Comparison of ENCODE assay signal across 8 mouse cellular contexts in the genomic region with DNA sequence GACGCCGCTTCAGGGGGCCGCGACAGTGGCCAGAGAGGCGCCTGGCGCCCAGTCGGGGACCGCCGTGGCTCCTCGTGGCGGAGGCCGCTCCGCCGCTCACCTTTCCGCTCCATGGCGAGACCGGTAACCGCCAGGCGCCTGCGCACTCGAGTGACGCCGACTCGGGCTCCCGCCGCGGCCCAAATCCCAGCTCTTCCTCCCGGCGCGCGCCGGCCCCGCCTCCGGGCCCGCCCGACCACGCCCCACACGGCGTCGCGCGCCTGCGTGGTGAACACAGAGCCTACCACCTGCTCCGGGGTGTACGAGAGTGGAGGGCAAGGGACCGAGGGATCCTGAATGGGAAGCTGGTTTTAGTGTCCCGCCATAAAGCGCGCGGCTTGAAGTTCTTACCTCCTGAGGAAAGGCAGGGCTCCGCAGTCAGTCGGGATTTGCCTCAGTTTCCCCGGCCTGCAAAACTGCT. TPM values are rescaled to one million over a fixed set of nuclear protein-coding genes. Genes with fewer than 3 reads are reported as not detected.
A peak's percentile ranks its signal among the peaks of the same experiment; 100 is the strongest.
DNase-seq lines count a peak whose midpoint lies in the region; ATAC-seq and TF ChIP-seq lines count a peak whose summit lies in the region.

Gene Srpk1, minus strand, starts transcription at position 410 of the 460 bp plus-strand sequence.

- H3K4me3 ChIP-seq in heart, embryonic 11.5 days (ENCODE audit: low read depth, low read length): peak within 1 kb of the TSS; percentile 80
- H3K4me3 ChIP-seq in kidney, embryonic 16.5 days (ENCODE audit: low read length): peak within 1 kb of the TSS; percentile 95
- peak within 1 kb of the TSS; percentile 93 for H3K4me3 ChIP-seq in liver, adult 2 months (ENCODE audit: insufficient read depth, low read depth, low read length)
- peak within 1 kb of the TSS; percentile 56 for H3K4me3 ChIP-seq in myocyte

- H3K79me2 ChIP-seq in liver, adult 2 months (ENCODE audit: control insufficient read depth, insufficient read depth, low read length): peaks cover 22% of the 10 kb centered on the region; the same call in 1 of the 2 replicates
- H3K79me2 ChIP-seq in myocyte (ENCODE audit: control insufficient read depth, insufficient read depth): peaks cover 46% of the 10 kb centered on the region

- peak; percentile 90 for ATAC-seq in erythroblast, adult 5-6 weeks (replicated peaks; ENCODE audit: low FRiP score, poor library complexity, severe bottlenecking)
- ATAC-seq in heart, embryonic 11.5 days (replicated peaks; ENCODE audit: insufficient number of reproducible peaks, low FRiP score, low TSS enrichment): peak; percentile 89
- peak; percentile 94 for ATAC-seq in kidney, embryonic 16.5 days (ENCODE audit: low FRiP score, low TSS enrichment)

- no peak for TF ChIP-seq CTCF in liver, adult 2 months (IDR thresholded peaks at IDR 0.05; ENCODE audit: low read depth, low read length)

- H3K9ac ChIP-seq in heart, embryonic 11.5 days (ENCODE audit: low read depth, low read length): peak within 1 kb of the TSS; percentile 87
- peak within 1 kb of the TSS; percentile 94 for H3K9ac ChIP-seq in kidney, embryonic 16.5 days (replicated peaks; ENCODE audit: low read length)
- peak within 1 kb of the TSS; percentile 91 for H3K9ac ChIP-seq in liver, adult 2 months (ENCODE audit: low read depth, low read length)

- no peaks in the 10 kb centered on the region for H3K27me3 ChIP-seq in heart, embryonic 11.5 days (ENCODE audit: control insufficient read depth, insufficient read depth, low read length)
- H3K27me3 ChIP-seq in kidney, embryonic 16.5 days (ENCODE audit: insufficient read depth, low read length): no peaks in the 10 kb centered on the region
- H3K27me3 ChIP-seq in liver, adult 2 months (ENCODE audit: control insufficient read depth, insufficient read depth, low read length): no peaks in the 10 kb centered on the region
- H3K27me3 ChIP-seq in myocyte (ENCODE audit: control insufficient read depth, insufficient read depth, insufficient read length): no peaks in the 10 kb centered on the region
- H3K27me3 ChIP-seq in splenic B cell, adult 2 months (ENCODE audit: control insufficient read depth, insufficient read depth, low read length, poor library complexity, severe bottlenecking): no peaks in the 10 kb centered on the region

- under 1% methylated on average over 42 of the region's 53 CpGs for WGBS in heart, embryonic 11.5 days (ENCODE audit: insufficient replicate concordance)
- WGBS in kidney, embryonic 16.5 days: under 1% methylated on average over 45 of the region's 53 CpGs
- WGBS in liver, adult 2 months: under 1% methylated on average over 53 of the region's 53 CpGs

- peaks cover 11% of the 10 kb centered on the region for H3K4me1 ChIP-seq in heart, embryonic 11.5 days (ENCODE audit: control insufficient read depth, insufficient read depth, low read length)
- H3K4me1 ChIP-seq in kidney, embryonic 16.5 days (ENCODE audit: insufficient read depth, low read length): peaks cover 13% of the 10 kb centered on the region
- H3K4me1 ChIP-seq in liver, adult 2 months (ENCODE audit: control insufficient read depth, insufficient read depth, low read length): no peaks in the 10 kb centered on the region; the same call in 1 of the 2 replicates

- peak within 1 kb of the TSS; percentile 84 for H3ac ChIP-seq in myocyte (ENCODE audit: control insufficient read depth, insufficient read length)

- DNase-seq in B cell, adult 2 months: peak; percentile 83 to 86
- DNase-seq in brain, adult 2 months (ENCODE audit: low read depth, low spot score): peak; percentile 94
- DNase-seq in liver, adult 2 months (ENCODE audit: extremely low read depth, low read depth, low spot score): peak; percentile 61
- peak; percentile 88 for DNase-seq in splenic B cell, adult 2 months (ENCODE audit: low read depth, low spot score)

- peak within 1 kb of the TSS; percentile 89 for H3K4me2 ChIP-seq in heart, embryonic 11.5 days
- H3K4me2 ChIP-seq in kidney, embryonic 16.5 days (replicated peaks; ENCODE audit: low read depth, low read length): peak within 1 kb of the TSS; percentile 77
- peak within 1 kb of the TSS; percentile 98 for H3K4me2 ChIP-seq in myocyte (ENCODE audit: low read depth)

- TF ChIP-seq POLR2A in liver, adult 2 months (IDR thresholded peaks at IDR 0.05; ENCODE audit: extremely low read depth, insufficient read depth, low read length): peak; percentile 53; the same call in 1 of the 2 replicates
- TF ChIP-seq POLR2A in myocyte (IDR thresholded peaks at IDR 0.05; ENCODE audit: insufficient read length, low read depth): peak; percentile 85

- H3K9me3 ChIP-seq in heart, embryonic 11.5 days (replicated peaks; ENCODE audit: control insufficient read depth, low read length): no peaks in the 10 kb centered on the region
- H3K9me3 ChIP-seq in kidney, embryonic 16.5 days (ENCODE audit: low read length): no peaks in the 10 kb centered on the region

- peaks cover 3% of the 10 kb centered on the region; the same call in 1 of the 2 replicates for H3K36me3 ChIP-seq in heart, embryonic 11.5 days (ENCODE audit: control insufficient read depth, insufficient read depth, low read length)
- peaks cover 12% of the 10 kb centered on the region for H3K36me3 ChIP-seq in kidney, embryonic 16.5 days (ENCODE audit: insufficient read depth, low read length)
- H3K36me3 ChIP-seq in liver, adult 2 months (ENCODE audit: control insufficient read depth, insufficient read depth, low read length): no peaks in the 10 kb centered on the region
- no peaks in the 10 kb centered on the region for H3K36me3 ChIP-seq in myocyte (ENCODE audit: control insufficient read depth, insufficient read depth)
- H3K36me3 ChIP-seq in splenic B cell, adult 2 months (ENCODE audit: control insufficient read depth, insufficient read depth, low read length, poor library complexity, severe bottlenecking): peaks cover 2% of the 10 kb centered on the region; the same call in 1 of the 2 replicates

- peak within 1 kb of the TSS; percentile 78 for H3K27ac ChIP-seq in heart, embryonic 11.5 days (ENCODE audit: low read depth, low read length)
- peak within 1 kb of the TSS; percentile 88 for H3K27ac ChIP-seq in kidney, embryonic 16.5 days (ENCODE audit: low read length)
- peak within 1 kb of the TSS; percentile 42 for H3K27ac ChIP-seq in liver, adult 2 months (replicated peaks; ENCODE audit: insufficient read depth, low read depth, low read length)

TF ChIP-seq in myocyte, 11 proteins besides CTCF, POLR2A, EP300 and RAD21:
- TF ChIP-seq CEBPB (IDR thresholded peaks at IDR 0.05; ENCODE audit: insufficient read depth, poor library complexity, severe bottlenecking) (no peak), POLR2AphosphoS2 (IDR thresholded peaks at IDR 0.05; ENCODE audit: insufficient read length, low read depth) (peak; percentile 90), MAX (IDR thresholded peaks at IDR 0.05; ENCODE audit: low read depth) (no peak), MYOD1 (IDR thresholded peaks at IDR 0.05; ENCODE audit: control insufficient read depth in 1 of 3, insufficient read length in 2 of 3, low read depth in 2 of 3) (peak in 2 of 3 experiments; percentile 68 to 77), MYOG (IDR thresholded peaks at IDR 0.05; ENCODE audit: control insufficient read depth in 1 of 3, insufficient read depth in 1 of 3, insufficient read length in 2 of 3, low read depth in 2 of 3) (peak in 2 of 3 experiments; percentile 32 to 60), SRF (IDR thresholded peaks at IDR 0.05; ENCODE audit: control insufficient read depth, insufficient read length, low read depth) (no peak), TCF3 (IDR thresholded peaks at IDR 0.05; ENCODE audit: insufficient read length, low read depth) (no peak), USF1 (IDR thresholded peaks at IDR 0.05; ENCODE audit: low read depth) (no peak), E2F4 (IDR thresholded peaks at IDR 0.05; ENCODE audit: insufficient read depth) (peak; percentile 15), TCF12 (IDR thresholded peaks at IDR 0.05; ENCODE audit: insufficient read depth, poor library complexity, severe bottlenecking) (no peak)

RNA-seq across cellular contexts. Expression of gene Srpk1, which starts in this region (rescaled TPM):
- total RNA-seq in erythroblast, adult 5-6 weeks (2015; ENCODE audit: low replicate concordance): 13.6 and 43.2 TPM in 2 replicates
- total RNA-seq in erythroblast, adult 5-6 weeks (2017; ENCODE audit: low replicate concordance): 22.6 and 43.2 TPM in 2 replicates
- 58.1 and 79.5 TPM in 2 replicates for polyA plus RNA-seq in heart, embryonic 11.5 days (2014; fragmentation: Nextera tagmentation; extraction: Ambion mirVana)
- 73.7 and 88.3 TPM in 2 replicates for polyA plus RNA-seq in kidney, embryonic 16.5 days (2015; fragmentation: Nextera tagmentation; extraction: Ambion mirVana)
- total RNA-seq in liver, adult 2 months (2014; rRNA removed): 12.9 and 13.7 TPM in 2 replicates
- polyA plus RNA-seq in liver, adult 2 months (2012; rRNA removed): 6.1 and 10.8 TPM in 2 replicates
- 18.2 TPM for polyA plus RNA-seq in myocyte (2012; fragmentation: generic; extraction: Trizol)

Comparison
In these comparisons a context has a peak if more than half of its experiments do, and no peak if none do; other contexts are left out.
1. Peak in every context shown above with its lines: DNase-seq, ATAC-seq, H3K4me3 ChIP-seq and H3K27ac ChIP-seq.